Mouse (Mus musculus): Measurements from ENCODE around the gene Cops4.

DNA sequence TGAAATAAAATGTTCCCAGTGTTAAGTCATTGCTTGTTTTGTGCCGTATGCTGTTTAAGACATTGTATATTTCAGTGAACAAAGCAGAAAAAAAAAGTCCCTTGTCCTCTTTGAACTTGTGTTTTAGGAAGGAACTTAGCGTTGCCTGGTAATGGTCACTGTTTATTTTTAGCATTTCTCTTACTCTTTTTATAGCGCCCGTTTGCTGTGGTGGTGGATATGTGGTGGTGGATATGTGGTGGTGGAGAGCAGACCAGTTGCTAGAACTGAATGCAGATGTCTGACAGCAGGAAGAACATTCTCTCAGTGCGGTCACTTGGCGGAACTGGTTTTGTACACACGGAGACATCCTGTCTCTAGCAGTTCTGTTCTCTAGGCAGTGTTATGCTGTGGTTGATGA, 8.1 kb downstream of the Cops4 start:
- no peak for TF ChIP-seq POLR2A (IDR thresholded peaks at IDR 0.05; ENCODE audit: control insufficient read depth, low read depth, low read length)
- TF ChIP-seq CTCF (IDR thresholded peaks at IDR 0.05; ENCODE audit: control insufficient read depth, insufficient read depth, insufficient replicate concordance, low read depth, low read length) = no peak
